Mouse (Mus musculus) kidney, embryonic 16.5 days (tissue): ENCODE data around the gene Sp4. TPM values are rescaled to one million over a fixed set of nuclear protein-coding genes. Genes with fewer than 3 reads are reported as not detected.
A peak's percentile ranks its signal among the peaks of the same experiment; 100 is the strongest.

ENCODE experiments used
- ATAC-seq: fragments of 200-750 bp; cut with Nextera tagmentation; 2 replicates; pipeline ENCODE4 v1.8.0; 2017; ENCODE audit warnings: moderate TSS enrichment; ENCODE audit not compliant: low FRiP score, low TSS enrichment
- H3K27ac ChIP-seq: fragments of 300-500 bp; sonication (generic); 2 replicates; pipeline ENCODE4 v1.5.1; 2014; ENCODE audit warnings: low read length
- H3K27me3 ChIP-seq: fragments of 300-500 bp; sonication (generic); 2 replicates; pipeline ENCODE4 v1.6.1; 2014; ENCODE audit warnings: low read length, control low read depth, mixed read lengths; ENCODE audit not compliant: insufficient read depth
- H3K36me3 ChIP-seq: fragments of 300-500 bp; sonication (generic); 2 replicates; pipeline ENCODE4 v1.6.1; 2014; ENCODE audit warnings: low read length, control low read depth, mixed read lengths; ENCODE audit not compliant: insufficient read depth
- H3K4me1 ChIP-seq: fragments of 300-500 bp; sonication (generic); 2 replicates; pipeline ENCODE4 v1.6.1; 2014; ENCODE audit warnings: low read length, control low read depth, mixed read lengths; ENCODE audit not compliant: insufficient read depth
- H3K4me2 ChIP-seq: fragments of 300-500 bp; sonication (generic); replicated peaks from 2 replicates; pipeline ENCODE4 v1.6.1; 2014; ENCODE audit warnings: low read depth, low read length
- H3K4me3 ChIP-seq: fragments of 300-500 bp; sonication (generic); 2 replicates; pipeline ENCODE4 v1.5.1; 2014; ENCODE audit warnings: mild to moderate bottlenecking, low read length
- H3K9ac ChIP-seq: fragments of 300-500 bp; sonication (generic); replicated peaks from 2 replicates; pipeline ENCODE4 v1.6.1; 2014; ENCODE audit warnings: low read length
- H3K9me3 ChIP-seq: fragments of 300-500 bp; sonication (generic); 2 replicates; pipeline ENCODE4 v1.6.1; 2016; ENCODE audit warnings: low read length, control low read depth
- WGBS: fragments of 180-500 bp; shearing (Covaris S2); extraction: QIAGEN DNeasy Blood & Tissue Kit; methylation state at CpG from one replicate; pipeline ENCODE4 v1.1.7; 2014; 5-methylcytosine and 5-hydroxymethylcytosine counted together
- polyA plus RNA-seq: library from polyadenylated mRNA; unstranded; fragments of >200 nt; fragmentation: Nextera tagmentation; extraction: Ambion mirVana; gene quantifications from 2 replicates; pipeline ENCODE4 v1.2.1, GENCODE M21; 2015

The Sp4 gene
- polyA plus RNA-seq, 1 experiment from 2014 or later, result 7.5 TPM

DNA sequence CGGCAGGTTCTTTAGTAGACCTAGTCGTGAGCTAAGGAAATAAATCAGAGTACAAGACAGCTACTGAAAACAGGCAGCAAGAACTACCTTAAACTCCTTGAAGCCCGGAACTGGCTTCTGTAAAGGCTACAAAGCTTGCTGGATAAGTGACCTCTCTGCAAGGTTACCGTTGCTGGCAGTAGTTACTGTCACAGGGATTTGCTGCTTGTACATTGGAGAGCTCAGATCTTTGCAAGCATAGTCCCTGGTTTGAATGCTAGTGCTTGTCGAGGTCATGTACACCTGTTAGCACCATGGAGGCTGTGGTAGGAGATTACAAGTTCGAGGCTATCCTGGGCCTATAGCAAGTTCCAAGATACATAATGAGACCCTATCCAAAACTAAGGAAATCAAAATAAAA, 16.1 kb downstream of the Sp4 start:
- ATAC-seq, result no peak
- H3K36me3 ChIP-seq, result no peaks in the 10 kb centered on the region
- no peaks in the 10 kb centered on the region for H3K4me1 ChIP-seq
- H3K9me3 ChIP-seq, result no peaks in the 10 kb centered on the region
- no peak overlapping the region for H3K4me2 ChIP-seq
- H3K4me3 ChIP-seq, result no peak overlapping the region
- no peak overlapping the region for H3K9ac ChIP-seq
- no peak overlapping the region for H3K27ac ChIP-seq
- no peaks in the 10 kb centered on the region for H3K27me3 ChIP-seq
- 69% methylated on average over 6 of the region's 6 CpGs for WGBS

DNA sequence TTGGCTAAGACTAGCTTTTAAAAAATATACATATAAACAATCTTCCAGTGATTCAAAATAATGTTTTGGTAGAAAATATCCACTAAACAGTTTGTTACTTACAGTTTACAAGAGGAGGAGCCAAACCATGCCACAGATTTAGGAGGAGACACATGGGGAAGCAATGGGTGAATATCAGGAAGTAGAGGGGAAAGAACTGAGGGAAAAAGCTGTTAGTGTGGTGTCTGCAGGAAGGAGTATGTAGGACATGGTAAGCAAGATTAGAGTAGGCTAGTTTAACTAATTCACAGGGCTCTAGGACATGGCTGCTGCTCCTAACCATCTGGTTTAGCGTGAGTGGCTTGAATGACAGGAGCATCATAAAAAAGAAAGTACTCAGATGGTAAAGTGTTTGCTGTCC, 19.3 kb downstream of the Sp4 start:
- no peak overlapping the region for H3K4me3 ChIP-seq
- H3K4me2 ChIP-seq, result no peak overlapping the region
- H3K4me1 ChIP-seq, result no peaks in the 10 kb centered on the region
- ATAC-seq, result no peak
- no peaks in the 10 kb centered on the region for H3K36me3 ChIP-seq
- H3K27ac ChIP-seq, result no peak overlapping the region
- H3K9me3 ChIP-seq, result no peaks in the 10 kb centered on the region
- no peaks in the 10 kb centered on the region for H3K27me3 ChIP-seq
- 48% methylated on average over 1 of the region's 1 CpGs for WGBS
- H3K9ac ChIP-seq, result no peak overlapping the region

DNA sequence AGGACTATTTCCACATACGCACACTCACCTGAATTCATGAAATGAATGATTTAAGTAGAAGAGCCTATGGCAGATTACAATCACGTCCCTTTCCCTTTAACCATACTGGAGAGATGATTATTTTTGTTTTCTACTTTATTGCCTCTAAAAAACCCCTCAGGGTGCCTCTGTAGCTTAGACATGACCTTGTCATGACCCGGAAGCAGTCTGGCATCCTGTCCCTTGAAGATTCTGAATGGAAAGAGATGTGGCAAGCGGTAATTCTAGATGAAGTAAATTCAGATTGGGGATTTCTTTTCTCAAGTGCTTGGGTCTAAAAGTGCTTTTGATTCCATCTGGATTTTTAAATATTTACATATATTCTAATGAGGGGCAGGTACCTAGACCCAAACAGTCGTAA, 24.9 kb downstream of the Sp4 start:
- WGBS, result 79% methylated on average over 5 of the region's 5 CpGs
- no peaks in the 10 kb centered on the region for H3K4me1 ChIP-seq
- no peak overlapping the region for H3K4me2 ChIP-seq
- no peaks in the 10 kb centered on the region for H3K27me3 ChIP-seq
- H3K36me3 ChIP-seq, result no peaks in the 10 kb centered on the region
- no peak overlapping the region for H3K4me3 ChIP-seq
- no peak overlapping the region for H3K9ac ChIP-seq
- no peaks in the 10 kb centered on the region for H3K9me3 ChIP-seq
- no peak overlapping the region for H3K27ac ChIP-seq
- ATAC-seq, result no peak

DNA sequence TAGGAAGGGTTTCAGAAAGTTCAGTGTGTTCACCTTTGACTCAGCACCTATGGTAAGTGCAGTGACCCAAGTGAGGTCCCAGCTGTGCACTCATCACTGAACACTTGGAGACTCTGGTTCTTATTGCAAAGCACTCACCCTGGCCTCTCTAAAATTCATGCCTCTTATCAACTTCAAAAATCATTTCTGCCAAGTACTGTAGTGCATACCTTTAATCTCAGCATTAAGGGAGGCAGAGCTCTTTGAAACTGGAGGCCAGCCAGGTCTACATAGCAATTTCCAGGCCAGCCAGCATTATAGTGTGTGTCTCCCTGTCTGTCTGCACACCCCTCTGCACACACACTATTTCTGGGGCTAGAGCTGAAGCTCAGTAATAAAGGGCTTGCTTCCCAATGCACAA, 36.3 kb downstream of the Sp4 start:
- Histone ChIP-seq H3K9ac (no peak overlapping the region), H3K36me3 (no peaks in the 10 kb centered on the region), H3K4me2 (no peak overlapping the region), H3K27me3 (no peaks in the 10 kb centered on the region), H3K27ac (no peak overlapping the region), H3K4me1 (no peaks in the 10 kb centered on the region), H3K4me3 (no peak overlapping the region), H3K9me3 (no peaks in the 10 kb centered on the region)
- ATAC-seq, result peak; percentile 46; the same call in 1 of the 2 replicates

DNA sequence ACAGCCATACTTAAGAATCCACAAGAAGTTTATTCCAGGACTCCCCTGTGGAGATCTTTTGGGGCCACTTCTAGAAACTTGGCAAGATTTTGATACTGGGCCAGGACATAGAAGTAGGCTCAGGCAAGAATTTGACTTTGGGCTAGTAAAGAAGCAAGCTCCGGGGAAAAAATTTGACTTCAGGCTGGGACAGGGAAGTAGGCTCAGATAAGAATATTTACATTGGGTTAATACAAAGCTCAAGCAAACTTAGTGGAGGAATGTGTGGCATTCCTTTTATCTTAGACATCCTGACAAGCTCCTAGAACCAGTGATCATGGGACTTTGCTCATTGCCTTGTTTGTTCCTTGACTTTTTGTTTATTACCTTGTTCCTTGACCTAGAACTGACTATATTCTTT, 37.4 kb downstream of the Sp4 start:
- Histone ChIP-seq H3K27ac (no peak overlapping the region), H3K9me3 (no peaks in the 10 kb centered on the region), H3K27me3 (no peaks in the 10 kb centered on the region), H3K4me3 (no peak overlapping the region), H3K4me2 (no peak overlapping the region), H3K4me1 (no peaks in the 10 kb centered on the region), H3K9ac (no peak overlapping the region), H3K36me3 (no peaks in the 10 kb centered on the region)
- no peak for ATAC-seq
- WGBS, result 71% methylated on average over 1 of the region's 1 CpGs

DNA sequence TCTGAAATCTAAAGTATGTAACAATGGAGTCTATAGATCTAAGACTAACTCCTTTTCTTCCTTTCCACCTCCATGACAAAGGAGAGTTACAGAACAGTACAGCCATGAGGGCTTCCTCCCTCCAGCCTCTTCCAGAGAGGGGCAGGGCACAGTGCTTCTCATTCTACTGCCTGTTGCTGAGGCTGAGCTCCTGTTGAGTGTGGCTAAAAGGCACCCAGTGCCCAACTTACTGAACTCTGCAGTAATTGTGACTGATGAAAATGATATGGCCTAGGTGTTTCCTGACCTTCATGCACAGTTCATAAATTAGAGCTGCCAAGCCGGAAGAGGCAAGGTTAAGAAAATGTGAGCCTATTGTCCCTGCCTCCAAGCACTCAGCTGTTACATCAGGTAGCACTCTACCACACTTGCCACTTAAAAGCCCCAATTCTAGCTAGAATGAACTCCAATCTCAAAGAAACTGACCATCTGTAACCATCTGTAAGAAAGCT, 45.9 kb downstream of the Sp4 start:
- WGBS, result 30% methylated on average over 1 of the region's 1 CpGs
- Histone ChIP-seq H3K4me3 (no peak overlapping the region), H3K4me2 (no peak overlapping the region), H3K4me1 (no peaks in the 10 kb centered on the region), H3K9me3 (no peaks in the 10 kb centered on the region), H3K27me3 (no peaks in the 10 kb centered on the region), H3K36me3 (no peaks in the 10 kb centered on the region), H3K27ac (peak overlapping the region; percentile 27; the same call in 1 of the 2 replicates), H3K9ac (no peak overlapping the region)
- ATAC-seq, result peak; percentile 49; the same call in 1 of the 2 replicates

DNA sequence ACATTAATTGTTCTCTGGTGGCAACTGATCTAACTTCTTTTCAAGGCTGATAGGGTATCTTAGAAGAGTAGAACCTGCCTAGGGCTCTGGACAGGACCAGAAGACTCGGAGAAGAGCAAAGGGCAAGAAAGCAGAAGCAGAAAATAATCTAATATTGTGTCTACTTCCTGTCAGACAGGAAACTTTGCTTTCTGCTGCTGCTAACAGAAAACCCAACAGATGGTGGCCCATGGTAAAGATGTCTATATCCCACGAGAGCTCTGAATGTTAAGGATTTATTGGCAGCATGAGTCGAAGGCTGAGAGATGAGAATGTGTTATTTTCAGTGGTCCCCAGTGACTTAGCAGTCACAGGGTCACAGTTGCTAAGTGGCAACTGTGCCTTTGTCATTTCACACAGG, 80.1 kb downstream of the Sp4 start:
- WGBS, result 45% methylated on average over 3 of the region's 3 CpGs
- H3K36me3 ChIP-seq, result no peaks in the 10 kb centered on the region
- no peak overlapping the region for H3K9ac ChIP-seq
- no peak overlapping the region for H3K27ac ChIP-seq
- no peak overlapping the region for H3K4me2 ChIP-seq
- no peaks in the 10 kb centered on the region for H3K27me3 ChIP-seq
- no peaks in the 10 kb centered on the region for H3K9me3 ChIP-seq
- no peak for ATAC-seq
- no peak overlapping the region for H3K4me3 ChIP-seq
- no peaks in the 10 kb centered on the region for H3K4me1 ChIP-seq

DNA sequence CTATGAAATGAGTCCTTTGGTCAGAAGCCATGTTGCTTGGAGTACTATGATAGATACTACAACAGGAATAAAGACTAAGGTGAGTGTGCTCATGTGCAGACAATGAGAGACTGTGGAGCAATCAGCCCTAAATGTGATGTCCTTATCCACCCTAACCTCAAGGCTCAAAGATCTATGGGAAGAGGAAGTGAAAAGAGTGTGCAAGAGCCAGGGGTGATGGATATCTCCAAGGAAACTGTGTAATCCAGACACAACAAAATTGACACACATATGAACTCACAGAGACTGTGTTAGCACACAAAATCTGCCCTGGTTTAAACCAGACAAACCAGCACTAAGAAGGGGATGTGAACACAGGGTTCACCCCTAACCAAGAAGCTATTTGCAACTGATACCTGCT, 81.2 kb downstream of the Sp4 start:
- Histone ChIP-seq H3K4me1 (no peaks in the 10 kb centered on the region), H3K9me3 (no peaks in the 10 kb centered on the region), H3K4me3 (no peak overlapping the region), H3K36me3 (no peaks in the 10 kb centered on the region), H3K4me2 (no peak overlapping the region), H3K27ac (no peak overlapping the region), H3K27me3 (no peaks in the 10 kb centered on the region), H3K9ac (no peak overlapping the region)
- no peak for ATAC-seq

DNA sequence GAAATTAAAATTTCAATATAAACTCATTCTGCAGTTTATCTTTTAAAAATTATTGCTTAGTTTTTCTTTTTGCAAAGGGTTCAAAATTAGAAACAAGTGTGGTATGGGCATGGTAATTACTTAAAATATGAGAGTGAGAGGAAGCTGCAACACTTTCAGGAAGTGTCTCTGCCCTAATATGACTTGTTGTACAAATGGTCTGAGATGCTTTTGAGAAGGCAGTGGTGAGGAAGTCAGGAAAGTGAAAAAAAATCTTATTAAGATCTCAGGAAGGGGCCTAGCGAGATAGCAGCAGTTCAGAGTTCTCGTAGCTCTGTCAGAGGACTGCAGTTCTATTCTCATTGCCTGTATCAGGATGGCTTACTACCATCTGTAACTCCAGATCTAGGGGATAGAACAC, 89.1 kb downstream of the Sp4 start:
- no peak overlapping the region for H3K4me3 ChIP-seq
- no peak overlapping the region for H3K4me2 ChIP-seq
- 78% methylated on average over 2 of the region's 2 CpGs for WGBS
- H3K9ac ChIP-seq, result no peak overlapping the region
- no peaks in the 10 kb centered on the region for H3K9me3 ChIP-seq
- no peak for ATAC-seq
- no peaks in the 10 kb centered on the region for H3K4me1 ChIP-seq
- H3K27me3 ChIP-seq, result no peaks in the 10 kb centered on the region
- H3K27ac ChIP-seq, result no peak overlapping the region
- no peaks in the 10 kb centered on the region for H3K36me3 ChIP-seq

DNA sequence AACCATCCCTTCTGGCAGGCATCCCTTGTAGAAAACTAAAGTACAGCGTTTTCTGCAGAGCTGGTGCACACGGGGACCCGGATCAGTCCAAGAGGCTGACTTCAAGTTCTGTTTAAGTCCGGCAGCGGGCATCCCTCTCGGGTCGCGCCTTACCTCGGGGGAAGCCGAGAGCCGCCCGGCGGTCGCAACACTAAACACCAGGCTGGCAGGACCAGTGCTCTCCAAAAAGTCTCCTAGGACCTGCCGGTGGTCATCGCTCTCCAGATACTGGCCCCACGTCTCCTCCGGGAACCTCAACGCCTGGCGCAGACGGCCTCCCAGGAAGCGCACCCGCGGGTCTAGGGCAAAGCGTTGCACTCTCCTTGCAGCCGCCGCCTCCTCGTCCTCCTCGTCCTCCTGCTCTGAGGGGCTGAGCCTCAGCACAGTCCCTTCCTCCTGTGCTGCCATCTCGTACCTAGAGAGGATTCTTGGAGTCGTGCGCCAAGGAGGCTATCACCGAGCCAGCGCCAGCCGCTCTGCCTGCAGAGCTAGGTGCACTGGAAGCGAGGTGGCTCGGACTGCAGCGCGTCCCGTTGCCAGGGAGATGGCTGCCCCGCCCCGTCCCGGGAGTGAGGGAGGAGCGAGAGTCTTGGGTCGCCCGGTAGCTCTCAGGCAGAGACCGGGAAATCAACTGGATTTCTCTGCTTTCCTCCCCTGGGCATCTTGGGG, 102.7 kb downstream of the Sp4 start, which contains the start of gene Dnah11:
Gene Dnah11, minus strand, starts transcription at position 658 of the 708 bp plus-strand sequence.
- no peaks in the 10 kb centered on the region for H3K36me3 ChIP-seq
- H3K4me1 ChIP-seq, result peaks cover 8% of the 10 kb centered on the region; the same call in 1 of the 2 replicates
- WGBS, result under 1% methylated on average over 47 of the region's 47 CpGs
- peaks cover 41% of the 10 kb centered on the region for H3K27me3 ChIP-seq
- 0 out of 2 replicates have a peak within 1 kb of the TSS, but pooled peaks have one; percentile 11 for H3K9ac ChIP-seq
- peak within 1 kb of the TSS; percentile 56 for H3K4me3 ChIP-seq
- H3K4me2 ChIP-seq, result peak within 1 kb of the TSS; percentile 91
- no peak within 1 kb of the TSS for H3K27ac ChIP-seq
- H3K9me3 ChIP-seq, result no peaks in the 10 kb centered on the region
- ATAC-seq, result peak; percentile 100
